ENCODE assay signal across 9 mouse cellular contexts in genomic region chr10:75779206-75780174, GRCm38 (mm10). TPM values are rescaled to one million over a fixed set of nuclear protein-coding genes. Genes with fewer than 3 reads are reported as not detected.
A peak's percentile ranks its signal among the peaks of the same experiment; 100 is the strongest.
DNase-seq lines count a peak whose midpoint lies in the region; ATAC-seq lines count a peak whose summit lies in the region.
"Had no signal": no experiment of that assay in that cellular context is flagged by ENCODE, and none has a peak within 500 bp of the region (broad histone marks: within the 10 kb centered on the region; RNA-seq: fewer than 3 reads in every experiment).

No protein-coding gene starts in this region.

- DNase-seq in thymus, postnatal 4 days = peak; percentile 26
- DNase-seq in thymus, adult 18-20 months = no peak
- DNase-seq in kidney, adult 11 months = peak; percentile 78
- DNase-seq in urinary bladder, postnatal 36 days (ENCODE audit: low spot score in 2 of 2) = peak; percentile 35 to 48
- no peak for DNase-seq in adrenal gland, postnatal 25 days
- DNase-seq in right cerebral cortex, adult 2 months (ENCODE audit: low spot score in 2 of 2) = no peak

- no peaks in the 10 kb centered on the region for H3K9me3 ChIP-seq in limb, embryonic 15.5 days

- no peak for ATAC-seq in limb, embryonic 15.5 days (ENCODE audit: insufficient number of reproducible peaks, low FRiP score, low TSS enrichment, low read depth)

- H3K27ac ChIP-seq in limb, embryonic 15.5 days = no peak overlapping the region

- WGBS in limb, embryonic 15.5 days = 26% methylated on average over 15 of the region's 15 CpGs

- H3K4me2 ChIP-seq in limb, embryonic 15.5 days = peak overlapping the region; percentile 94

- peak overlapping the region; percentile 57 for H3K4me3 ChIP-seq in limb, embryonic 15.5 days

- H3K9ac ChIP-seq in limb, embryonic 15.5 days = no peak overlapping the region

- peaks cover 17% of the 10 kb centered on the region for H3K4me1 ChIP-seq in limb, embryonic 15.5 days

- no peaks in the 10 kb centered on the region for H3K27me3 ChIP-seq in limb, embryonic 15.5 days

- H3K36me3 ChIP-seq in limb, embryonic 15.5 days = no peaks in the 10 kb centered on the region

RNA-seq across cellular contexts. Expression of gene Gm20441, which starts 1.3 kb away (rescaled TPM):
- 0.45 and 0.47 TPM in 2 replicates for polyA plus RNA-seq in limb, embryonic 15.5 days (2015; fragmentation: Nextera tagmentation; extraction: Ambion mirVana)
- total RNA-seq in adrenal gland, postnatal 25 days (2021) = not detected in 2 replicates
- polyA plus RNA-seq: cortical plate, adult 2 months; hindbrain, embryonic 11.5 days had no signal

RNA-seq across cellular contexts. Expression of gene Gstt3, which starts 1.7 kb away (rescaled TPM):
- 30.0 and 33.1 TPM in 2 replicates for polyA plus RNA-seq in limb, embryonic 15.5 days (2015; fragmentation: Nextera tagmentation; extraction: Ambion mirVana)
- 21.4 and 24.9 TPM in 2 replicates for total RNA-seq in adrenal gland, postnatal 25 days (2021)

RNA-seq across cellular contexts. Expression of gene Ddt, which starts 6.3 kb away (rescaled TPM):
- polyA plus RNA-seq in limb, embryonic 15.5 days (2015; fragmentation: Nextera tagmentation; extraction: Ambion mirVana) = 51.6 and 55.6 TPM in 2 replicates
- 142 and 159 TPM in 2 replicates for total RNA-seq in adrenal gland, postnatal 25 days (2021)

RNA-seq across cellular contexts. Expression of gene Cabin1, which starts 15.3 kb away (rescaled TPM):
- polyA plus RNA-seq in limb, embryonic 15.5 days (2015; fragmentation: Nextera tagmentation; extraction: Ambion mirVana) = 27.9 and 29.3 TPM in 2 replicates
- total RNA-seq in adrenal gland, postnatal 25 days (2021) = 34.3 and 40.7 TPM in 2 replicates

RNA-seq across cellular contexts. Expression of gene Gstt1, which starts 18.9 kb away (rescaled TPM):
- polyA plus RNA-seq in limb, embryonic 15.5 days (2015; fragmentation: Nextera tagmentation; extraction: Ambion mirVana) = 18.1 and 21.6 TPM in 2 replicates
- total RNA-seq in adrenal gland, postnatal 25 days (2021) = 33.4 and 39.2 TPM in 2 replicates

Comparison
In these comparisons a context has a peak if more than half of its experiments do, and no peak if none do; other contexts are left out.
1. DNase-seq: peak in thymus, postnatal 4 days (single experiment), kidney, adult 11 months (single experiment) and urinary bladder, postnatal 36 days (2 of 2); none in thymus, adult 18-20 months (0 of 2), adrenal gland, postnatal 25 days (single experiment) and right cerebral cortex, adult 2 months (0 of 2).